Mouse (Mus musculus): ENCODE measurements around the gene Lhcgr.

Gene Lhcgr

GRCm38 (mm10) chr17:88706231-88706649 lies 85.5 kb downstream of the Lhcgr start:
- DNase-seq (ENCODE audit: low spot score in 2 of 2) = no peak

DNA sequence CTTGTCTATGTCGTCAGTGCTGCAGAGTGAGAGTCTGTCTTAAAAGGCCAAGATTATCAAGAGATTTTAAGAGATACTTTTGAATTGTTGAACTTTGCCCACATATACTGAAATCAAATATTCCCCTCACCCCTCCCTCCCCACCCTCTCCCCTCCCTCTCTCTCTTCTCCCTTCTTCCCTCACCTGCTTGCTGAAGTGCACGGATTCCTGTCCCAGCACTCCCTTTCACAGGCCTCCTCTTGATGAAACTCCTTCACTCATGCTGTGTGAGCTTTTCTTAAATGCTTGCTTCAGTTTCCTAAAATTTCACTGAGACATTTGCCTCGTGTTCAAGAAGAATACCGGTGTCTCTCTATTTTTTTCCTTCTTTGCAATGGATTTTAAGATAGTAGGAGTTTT lies 88.7 kb downstream of the Lhcgr start:
- no peak for DNase-seq (ENCODE audit: low spot score in 2 of 2)

GRCm38 (mm10) chr17:88702345-88702744 lies 89.4 kb downstream of the Lhcgr start:
- no peak for DNase-seq (ENCODE audit: low spot score in 2 of 2)

GRCm38 (mm10) chr17:88700901-88701300 lies 90.9 kb downstream of the Lhcgr start:
- no peak for DNase-seq (ENCODE audit: low spot score in 2 of 2)

GRCm38 (mm10) chr17:88696656-88697333 lies 95.0 kb downstream of the Lhcgr start:
- no peak for DNase-seq (ENCODE audit: low spot score in 2 of 2)

- DNase-seq (ENCODE audit: low spot score in 2 of 2) = no peak
Observed at GRCm38 (mm10) chr17:88688226-88688625, 103.6 kb downstream of the Lhcgr start.

DNA sequence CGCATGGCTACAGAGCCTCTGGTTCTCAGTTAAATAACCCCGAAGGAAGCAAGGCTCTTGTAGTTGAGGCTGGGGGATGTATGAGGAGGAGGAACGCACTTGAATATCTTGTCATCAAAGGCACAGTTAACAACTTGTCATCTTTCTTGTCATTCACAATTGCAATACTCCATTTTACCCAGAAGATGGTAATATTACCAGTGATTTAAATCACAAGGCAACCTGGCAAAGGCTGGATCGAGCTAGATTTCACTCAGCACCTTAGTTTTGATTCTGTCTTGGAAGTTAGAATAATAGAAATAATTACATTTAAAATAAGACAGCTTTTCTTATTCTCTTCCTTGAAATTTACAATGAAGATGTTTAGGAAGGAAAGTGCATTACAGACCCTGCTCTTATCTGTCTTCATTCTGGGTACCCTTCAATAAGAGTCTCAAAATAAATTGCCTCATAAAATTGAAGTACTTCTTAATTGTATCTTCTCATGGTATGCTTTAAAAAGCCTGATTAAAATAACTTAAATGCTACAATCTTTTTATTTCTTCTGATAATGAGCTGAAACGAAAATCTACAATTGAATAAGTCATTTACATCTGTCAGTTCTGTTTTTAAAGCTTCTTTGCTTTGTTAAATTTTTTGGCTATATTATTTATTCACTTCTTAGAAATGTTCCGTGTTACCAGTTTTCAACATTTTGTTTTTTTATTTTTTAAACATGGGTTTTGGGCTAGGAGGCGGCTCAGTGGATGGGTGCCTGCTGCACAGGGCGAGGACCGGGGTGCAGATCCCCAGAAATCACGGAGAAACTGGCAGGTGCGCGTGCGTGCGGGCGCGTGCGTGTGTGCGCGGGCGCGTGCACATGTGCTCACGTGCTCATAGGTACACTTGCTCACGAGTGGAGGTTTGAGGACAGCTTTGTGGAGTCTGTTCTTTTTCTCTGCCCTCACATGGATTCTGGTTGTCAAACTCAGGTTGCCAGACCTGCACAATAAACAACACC lies 116.2 kb downstream of the Lhcgr start:
- no peak for DNase-seq (ENCODE audit: low spot score in 2 of 2)

DNA sequence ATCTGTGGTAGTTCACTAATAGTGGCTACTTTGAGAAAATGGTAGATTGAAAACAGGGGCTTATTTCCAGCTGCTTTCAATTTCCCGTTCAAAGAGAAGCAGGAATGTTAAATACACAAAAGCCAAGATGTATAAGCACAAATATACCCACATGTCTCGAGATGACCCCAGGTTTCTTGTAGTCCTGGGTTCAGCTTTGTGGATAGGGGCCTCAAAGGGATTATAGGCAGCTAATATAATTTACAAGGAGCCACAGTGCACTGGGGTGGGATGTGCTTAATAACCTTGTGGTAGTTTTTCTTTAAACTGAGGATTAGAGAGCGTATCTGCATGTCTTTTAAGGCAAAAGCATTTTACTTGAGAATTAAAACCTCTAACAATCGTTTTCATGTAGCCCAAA lies 121.0 kb downstream of the Lhcgr start:
- DNase-seq (ENCODE audit: low spot score in 2 of 2) = no peak

DNA sequence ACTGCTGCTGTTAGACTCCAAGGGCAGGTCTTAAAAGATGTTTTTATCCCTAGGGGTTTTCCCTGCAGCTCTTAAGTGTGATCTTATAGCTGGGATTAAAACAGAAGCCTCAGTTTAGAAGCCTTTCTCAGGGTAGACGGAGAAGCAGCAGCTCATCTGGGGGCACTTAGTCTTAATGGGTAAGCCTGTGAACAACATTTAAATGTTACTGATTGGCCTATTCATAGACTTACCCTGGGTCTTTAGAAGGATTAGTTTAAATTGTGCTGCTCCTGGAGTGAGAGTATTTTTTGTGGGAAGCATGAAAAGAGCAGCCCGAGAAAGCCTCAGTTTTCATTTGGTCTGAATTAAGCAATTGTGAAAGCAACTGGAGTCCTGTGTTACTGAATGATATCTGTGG lies 121.9 kb downstream of the Lhcgr start:
- DNase-seq (ENCODE audit: low spot score in 2 of 2) = no peak

DNA sequence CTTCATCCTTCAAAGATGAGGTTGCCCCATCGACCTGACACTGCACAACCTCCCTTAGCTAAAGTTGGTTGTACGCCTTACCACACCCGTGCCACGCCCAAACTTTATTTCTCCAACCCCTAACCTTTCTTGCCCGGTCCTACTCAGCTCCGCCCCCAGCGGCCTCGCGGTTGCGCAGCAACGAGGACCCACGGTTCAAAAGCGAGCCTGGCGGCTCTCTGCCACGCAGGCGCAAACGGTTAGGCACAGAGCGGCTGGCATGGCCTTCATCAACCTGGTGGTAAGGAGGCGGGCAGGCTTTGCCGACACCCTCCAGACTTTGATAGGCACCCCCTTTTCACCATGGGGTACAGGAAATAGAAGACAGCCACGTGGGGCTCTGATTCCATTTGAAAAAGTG lies 123.3 kb downstream of the Lhcgr start, which contains the start of gene Gtf2a1l:
Gene Gtf2a1l, plus strand, starts transcription at position 209 of the 400 bp plus-strand sequence.
- DNase-seq (ENCODE audit: low spot score in 2 of 2) = no peak
